Mouse (Mus musculus): ENCODE results near the gene Ccno. TPM values are rescaled to one million over a fixed set of nuclear protein-coding genes. Genes with fewer than 3 reads are reported as not detected.
A peak's percentile ranks its signal among the peaks of the same experiment; 100 is the strongest.

The Ccno gene
- polyA plus RNA-seq, 1 experiment from 2014 or later = 3.0 TPM

DNA sequence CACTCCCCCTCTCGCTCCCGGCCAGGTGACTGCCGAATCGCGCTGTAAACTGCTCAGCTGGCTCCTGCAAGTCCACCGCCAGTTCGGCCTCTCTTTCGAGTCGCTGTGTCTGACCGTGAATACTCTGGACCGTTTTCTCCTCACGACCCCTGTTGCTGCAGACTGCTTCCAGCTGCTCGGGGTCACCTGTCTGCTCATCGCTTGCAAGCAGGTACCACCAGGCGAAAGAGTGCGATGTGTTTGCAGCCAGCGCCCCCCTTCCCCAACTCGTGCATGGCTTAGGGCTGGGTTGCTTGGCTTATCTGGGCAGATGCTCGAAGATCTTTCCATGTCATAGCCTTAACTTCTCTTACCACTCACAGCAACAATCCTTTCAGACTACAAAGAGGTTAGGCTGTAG, 1.3 kb downstream of the Ccno start:
- ATAC-seq (ENCODE audit: low FRiP score) = no peak
- no peak overlapping the region for H3K9ac ChIP-seq

GRCm38 (mm10) chr13:112989541-112989940, 1.9 kb downstream of the Ccno start:
- no peak overlapping the region for H3K27ac ChIP-seq
- peaks cover 62% of the 10 kb centered on the region for H3K4me1 ChIP-seq (replicated peaks)
- H3K9me3 ChIP-seq = no peaks in the 10 kb centered on the region
- H3K36me3 ChIP-seq = no peaks in the 10 kb centered on the region
- WGBS = 2% methylated on average over 23 of the region's 23 CpGs
- no peak for ATAC-seq (ENCODE audit: low FRiP score)
- peak overlapping the region; percentile 10; the same call in 1 of the 2 replicates for H3K4me2 ChIP-seq
- H3K27me3 ChIP-seq = peaks cover 89% of the 10 kb centered on the region
- no peak overlapping the region for H3K9ac ChIP-seq
- peak overlapping the region; percentile 15; the same call in 1 of the 2 replicates for H3K4me3 ChIP-seq

More for the DNA sequence above, 1.3 kb downstream of the Ccno start:
- WGBS = 2% methylated on average over 19 of the region's 19 CpGs
- Histone ChIP-seq H3K4me3 (peak overlapping the region; percentile 53), H3K4me2 (peak overlapping the region; percentile 95), H3K9me3 (no peaks in the 10 kb centered on the region), H3K27ac (no peak overlapping the region), H3K36me3 (no peaks in the 10 kb centered on the region), H3K27me3 (peaks cover 88% of the 10 kb centered on the region), H3K4me1 (replicated peaks) (peaks cover 55% of the 10 kb centered on the region)

- no peaks in the 10 kb centered on the region for H3K9me3 ChIP-seq
- H3K27me3 ChIP-seq = peaks cover 94% of the 10 kb centered on the region
- H3K36me3 ChIP-seq = no peaks in the 10 kb centered on the region
- H3K27ac ChIP-seq = no peak overlapping the region
- H3K4me2 ChIP-seq = no peak overlapping the region
- no peak for ATAC-seq (ENCODE audit: low FRiP score)
- H3K4me1 ChIP-seq (replicated peaks) = peaks cover 63% of the 10 kb centered on the region
- 12% methylated on average over 4 of the region's 4 CpGs for WGBS
- H3K9ac ChIP-seq = no peak overlapping the region
- H3K4me3 ChIP-seq = 0 out of 2 replicates have a peak overlapping the region, but pooled peaks have one; percentile 0
These were observed 2.7 kb downstream of the Ccno start for GRCm38 (mm10) chr13:112990346-112990745.

DNA sequence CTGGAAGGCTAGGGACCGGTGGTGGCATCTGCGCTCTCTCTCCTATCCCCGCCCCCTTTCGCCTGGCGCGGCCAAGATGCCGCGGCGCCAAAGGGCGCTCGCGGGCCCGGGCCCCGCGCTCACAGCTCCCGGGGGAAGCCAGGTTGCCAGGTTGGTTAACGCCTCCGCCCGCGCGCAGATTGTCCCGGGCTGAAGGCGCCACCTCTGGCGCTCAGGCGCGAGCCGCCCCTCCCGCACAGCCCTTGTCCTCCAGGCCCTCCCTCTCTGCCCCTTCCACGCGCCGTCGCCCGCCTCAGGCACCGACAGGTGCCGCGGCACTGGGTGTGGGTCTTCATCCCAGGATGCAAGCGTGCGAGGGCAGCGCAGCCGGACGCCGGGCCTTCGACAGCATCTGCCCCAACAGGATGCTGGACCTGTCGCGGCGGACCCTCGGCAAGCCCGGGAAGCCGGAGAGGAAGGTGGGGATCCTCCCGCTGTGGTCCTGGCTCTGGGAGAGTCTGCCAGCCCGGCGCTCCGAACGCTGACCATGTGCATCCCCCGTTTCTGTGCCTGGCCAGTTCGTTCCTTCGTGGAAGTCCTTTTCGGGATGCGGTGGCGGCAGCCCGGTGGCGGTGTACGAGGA, 6.0 kb downstream of the Ccno start, which contains the start of gene Mcidas:
Gene Mcidas (plus strand): TSS at position 315 of the 622 bp plus-strand sequence.
- Histone ChIP-seq H3K27me3 (peaks cover 94% of the 10 kb centered on the region), H3K9ac (peak within 1 kb of the TSS; percentile 67), H3K4me3 (peak within 1 kb of the TSS; percentile 46), H3K9me3 (no peaks in the 10 kb centered on the region), H3K4me1 (replicated peaks) (peaks cover 37% of the 10 kb centered on the region), H3K27ac (no peak within 1 kb of the TSS), H3K36me3 (no peaks in the 10 kb centered on the region), H3K4me2 (peak within 1 kb of the TSS; percentile 82)
- under 1% methylated on average over 52 of the region's 63 CpGs for WGBS
- ATAC-seq (ENCODE audit: low FRiP score) = peak; percentile 52

- ATAC-seq (ENCODE audit: low FRiP score) = peak; percentile 58
- H3K9ac ChIP-seq = peak overlapping the region; percentile 67
- H3K9me3 ChIP-seq = no peaks in the 10 kb centered on the region
- peaks cover 36% of the 10 kb centered on the region for H3K4me1 ChIP-seq (replicated peaks)
- peaks cover 94% of the 10 kb centered on the region for H3K27me3 ChIP-seq
- H3K27ac ChIP-seq = no peak overlapping the region
- no peaks in the 10 kb centered on the region for H3K36me3 ChIP-seq
- H3K4me2 ChIP-seq = peak overlapping the region; percentile 82
- H3K4me3 ChIP-seq = peak overlapping the region; percentile 46
- 1% methylated on average over 25 of the region's 25 CpGs for WGBS
These were observed 6.6 kb downstream of the Ccno start for GRCm38 (mm10) chr13:112994191-112994590.

GRCm38 (mm10) chr13:112996407-112996806, 8.8 kb downstream of the Ccno start:
- no peak overlapping the region for H3K27ac ChIP-seq
- no peak overlapping the region for H3K9ac ChIP-seq
- H3K36me3 ChIP-seq = no peaks in the 10 kb centered on the region
- peaks cover 27% of the 10 kb centered on the region for H3K4me1 ChIP-seq (replicated peaks)
- no peak for ATAC-seq (ENCODE audit: low FRiP score)
- WGBS = 64% methylated on average over 4 of the region's 4 CpGs
- no peak overlapping the region for H3K4me2 ChIP-seq
- no peak overlapping the region for H3K4me3 ChIP-seq
- H3K9me3 ChIP-seq = no peaks in the 10 kb centered on the region
- H3K27me3 ChIP-seq = peaks cover 93% of the 10 kb centered on the region

DNA sequence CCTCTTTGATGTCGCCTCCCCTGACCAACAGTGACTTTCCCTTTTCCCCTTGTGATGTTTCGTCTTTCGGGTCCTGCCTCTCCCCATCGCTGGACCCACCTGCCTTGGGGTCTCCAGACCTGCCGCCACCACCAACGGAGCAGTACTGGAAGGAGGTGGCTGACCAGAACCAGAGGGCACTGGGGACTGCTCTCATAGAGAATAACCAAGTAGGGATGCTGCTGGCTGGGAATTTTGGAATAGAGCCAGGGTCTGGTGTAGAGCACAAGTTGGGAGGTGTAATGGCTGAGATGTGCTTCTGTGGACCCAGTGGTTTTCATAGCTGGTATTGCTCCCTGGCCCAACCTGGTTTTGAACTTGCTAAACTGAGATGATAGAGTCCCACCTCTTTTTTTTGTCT, 9.8 kb downstream of the Ccno start:
- H3K27me3 ChIP-seq = peaks cover 96% of the 10 kb centered on the region
- no peak overlapping the region for H3K4me2 ChIP-seq
- H3K27ac ChIP-seq = no peak overlapping the region
- H3K9ac ChIP-seq = no peak overlapping the region
- H3K9me3 ChIP-seq = no peaks in the 10 kb centered on the region
- no peaks in the 10 kb centered on the region for H3K36me3 ChIP-seq
- H3K4me1 ChIP-seq (replicated peaks) = peaks cover 27% of the 10 kb centered on the region
- no peak overlapping the region for H3K4me3 ChIP-seq
- 68% methylated on average over 6 of the region's 6 CpGs for WGBS
- no peak for ATAC-seq (ENCODE audit: low FRiP score)

- H3K4me1 ChIP-seq (replicated peaks) = peaks cover 21% of the 10 kb centered on the region
- peak overlapping the region; percentile 47 for H3K4me3 ChIP-seq
- H3K9me3 ChIP-seq = no peaks in the 10 kb centered on the region
- peaks cover 91% of the 10 kb centered on the region for H3K27me3 ChIP-seq
- H3K4me2 ChIP-seq = peak overlapping the region; percentile 87
- peak; percentile 60 for ATAC-seq (ENCODE audit: low FRiP score)
- WGBS = under 1% methylated on average over 46 of the region's 46 CpGs
- peak overlapping the region; percentile 37; the same call in 1 of the 2 replicates for H3K27ac ChIP-seq
- H3K36me3 ChIP-seq = no peaks in the 10 kb centered on the region
- peak overlapping the region; percentile 71 for H3K9ac ChIP-seq
These were observed 11.0 kb downstream of the Ccno start for GRCm38 (mm10) chr13:112998427-112999201.

GRCm38 (mm10) chr13:113000090-113000489, 12.5 kb downstream of the Ccno start:
- H3K27ac ChIP-seq = no peak overlapping the region
- peaks cover 76% of the 10 kb centered on the region for H3K27me3 ChIP-seq
- H3K36me3 ChIP-seq = no peaks in the 10 kb centered on the region
- ATAC-seq (ENCODE audit: low FRiP score) = no peak
- H3K4me2 ChIP-seq = no peak overlapping the region
- no peak overlapping the region for H3K4me3 ChIP-seq
- peaks cover 10% of the 10 kb centered on the region for H3K4me1 ChIP-seq (replicated peaks)
- no peaks in the 10 kb centered on the region for H3K9me3 ChIP-seq
- WGBS = 81% methylated on average over 3 of the region's 3 CpGs
- no peak overlapping the region for H3K9ac ChIP-seq

- no peaks in the 10 kb centered on the region for H3K36me3 ChIP-seq
- H3K4me3 ChIP-seq = no peak overlapping the region
- no peak overlapping the region for H3K4me2 ChIP-seq
- no peak for ATAC-seq (ENCODE audit: low FRiP score)
- H3K9me3 ChIP-seq = no peaks in the 10 kb centered on the region
- peaks cover 10% of the 10 kb centered on the region for H3K4me1 ChIP-seq (replicated peaks)
- no peak overlapping the region for H3K9ac ChIP-seq
- WGBS = 76% methylated on average over 9 of the region's 9 CpGs
- peaks cover 70% of the 10 kb centered on the region for H3K27me3 ChIP-seq
- no peak overlapping the region for H3K27ac ChIP-seq
These were observed 13.1 kb downstream of the Ccno start for GRCm38 (mm10) chr13:113000576-113001318.

DNA sequence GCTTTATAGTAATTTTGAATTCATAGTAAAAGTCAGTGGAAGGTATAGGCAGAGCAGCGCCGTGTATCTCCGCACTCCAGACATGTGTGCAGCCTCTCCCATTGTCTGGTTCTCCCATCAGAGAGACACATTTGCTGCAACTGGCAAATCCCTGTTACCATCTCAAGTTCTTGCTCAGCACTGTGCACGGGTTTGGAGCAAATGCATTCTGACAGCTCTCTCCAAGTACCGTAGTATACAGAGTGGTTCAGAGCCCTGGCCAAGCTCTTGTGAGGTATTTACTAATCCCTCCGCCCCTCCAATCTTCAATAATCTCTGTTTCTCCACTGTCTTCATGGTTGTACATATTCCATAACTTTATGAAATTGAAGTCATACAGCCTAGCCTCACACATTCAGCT, 25.1 kb downstream of the Ccno start:
- no peak overlapping the region for H3K4me3 ChIP-seq
- 0 out of 2 replicates have a peak, but pooled peaks cover 4% of the 10 kb centered on the region for H3K27me3 ChIP-seq
- H3K9ac ChIP-seq = no peak overlapping the region
- H3K9me3 ChIP-seq = no peaks in the 10 kb centered on the region
- WGBS = 88% methylated on average over 6 of the region's 6 CpGs
- H3K36me3 ChIP-seq = no peaks in the 10 kb centered on the region
- H3K4me1 ChIP-seq (replicated peaks) = no peaks in the 10 kb centered on the region
- no peak overlapping the region for H3K27ac ChIP-seq
- ATAC-seq (ENCODE audit: low FRiP score) = no peak
- H3K4me2 ChIP-seq = no peak overlapping the region

All from hindbrain, embryonic 13.5 days (tissue).